Mouse (Mus musculus) intestine, embryonic 15.5 days (tissue): ENCODE results near the gene Olfr1364. TPM values are rescaled to one million over a fixed set of nuclear protein-coding genes. Genes with fewer than 3 reads are reported as not detected.

Experiments used
- ATAC-seq: fragments of 200-750 bp; cut with Nextera tagmentation; 2 replicates; pipeline ENCODE4 v1.8.0; 2017; ENCODE audit warnings: moderate TSS enrichment, moderate library complexity
- H3K27ac ChIP-seq: fragments of 300-500 bp; sonication (generic); 2 replicates; pipeline ENCODE4 v1.5.1; 2015; ENCODE audit warnings: mild to moderate bottlenecking, inconsistent platforms
- H3K27me3 ChIP-seq: fragments of 300-500 bp; sonication (generic); replicated peaks from 2 replicates; pipeline ENCODE4 v1.6.1; 2015; ENCODE audit warnings: inconsistent platforms
- H3K36me3 ChIP-seq: fragments of 300-500 bp; sonication (generic); 2 replicates; pipeline ENCODE4 v1.6.1; 2015; ENCODE audit warnings: inconsistent platforms
- H3K4me1 ChIP-seq: fragments of 300-500 bp; sonication (generic); replicated peaks from 2 replicates; pipeline ENCODE4 v1.6.1; 2015; ENCODE audit warnings: inconsistent platforms
- H3K4me2 ChIP-seq: fragments of 300-500 bp; sonication (generic); replicated peaks from 2 replicates; pipeline ENCODE4 v1.6.1; 2015; ENCODE audit warnings: mild to moderate bottlenecking, inconsistent platforms
- H3K4me3 ChIP-seq: fragments of 300-500 bp; sonication (generic); replicated peaks from 2 replicates; pipeline ENCODE4 v1.5.1; 2015; ENCODE audit warnings: inconsistent platforms
- H3K9ac ChIP-seq: fragments of 300-500 bp; sonication (generic); 2 replicates; pipeline ENCODE4 v1.6.1; 2015; ENCODE audit warnings: inconsistent platforms
- H3K9me3 ChIP-seq: fragments of 300-500 bp; sonication (generic); 2 replicates; pipeline ENCODE4 v1.6.1; 2016; ENCODE audit warnings: inconsistent platforms
- WGBS: fragments of 180-500 bp; shearing (Covaris S2); methylation state at CpG from one replicate; pipeline ENCODE4 v1.1.7; 2015; 5-methylcytosine and 5-hydroxymethylcytosine counted together
- polyA plus RNA-seq: library from polyadenylated mRNA; unstranded; fragments of >200 nt; fragmentation: Nextera tagmentation; extraction: Ambion mirVana; gene quantifications from 2 replicates; pipeline ENCODE4 v1.2.1, GENCODE M21; 2015

Olfr1364 gene
- not detected in 2 replicates for polyA plus RNA-seq

DNA sequence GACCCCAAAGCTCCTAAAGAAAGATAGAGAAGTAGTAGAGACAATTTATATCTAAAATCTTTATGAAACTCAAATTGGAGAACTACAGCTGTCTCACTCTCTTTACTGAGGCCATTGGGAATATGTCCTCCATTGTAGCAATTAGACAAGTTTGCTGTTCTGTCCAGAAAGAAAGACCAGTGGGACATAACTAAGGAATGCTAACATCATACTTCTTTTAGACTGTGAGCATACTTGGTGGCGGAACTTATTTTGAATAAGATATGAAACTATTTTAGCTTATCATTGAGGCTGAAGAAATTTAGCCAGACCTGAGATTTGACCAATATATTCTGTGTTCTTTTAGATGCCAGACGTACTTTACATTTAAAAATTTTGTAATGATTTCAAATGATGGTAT is at the start of gene Olfr1364:
Gene Olfr1364 (minus strand): TSS at position 101 of the 400 bp plus-strand sequence.
- WGBS: 86% methylated on average over 2 of the region's 2 CpGs
- H3K27ac ChIP-seq: no peak within 1 kb of the TSS
- no peak within 1 kb of the TSS for H3K4me3 ChIP-seq
- ATAC-seq: no peak
- H3K36me3 ChIP-seq: no peaks in the 10 kb centered on the region
- no peak within 1 kb of the TSS for H3K4me2 ChIP-seq
- H3K9me3 ChIP-seq: no peaks in the 10 kb centered on the region
- no peaks in the 10 kb centered on the region for H3K4me1 ChIP-seq
- H3K27me3 ChIP-seq: no peaks in the 10 kb centered on the region
- no peak within 1 kb of the TSS for H3K9ac ChIP-seq

DNA sequence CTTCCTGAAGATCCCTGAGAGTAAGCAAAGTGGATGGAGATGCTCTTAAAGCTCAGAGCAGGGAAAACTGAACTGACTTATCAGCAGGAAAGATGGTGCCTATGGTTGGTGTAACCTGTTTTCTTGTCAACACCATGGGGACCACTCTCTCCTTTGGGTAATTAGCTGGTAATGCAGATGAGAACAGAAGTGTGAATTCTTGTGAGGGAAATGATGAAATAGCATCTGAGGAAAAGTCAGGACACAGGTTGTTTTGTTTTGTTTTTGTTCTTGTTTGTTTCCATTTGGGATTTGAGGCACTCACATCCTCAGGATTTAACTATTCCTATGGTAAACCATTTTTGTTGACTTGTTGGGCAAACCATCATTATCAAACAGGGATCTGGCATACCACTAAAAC is 32.4 kb upstream of the Olfr1364 start, which contains the start of gene Olfr1362:
Gene Olfr1362 (minus strand): TSS at position 101 of the 400 bp plus-strand sequence.
- Histone ChIP-seq H3K4me2 (no peak within 1 kb of the TSS), H3K27ac (no peak within 1 kb of the TSS), H3K27me3 (no peaks in the 10 kb centered on the region), H3K9ac (no peak within 1 kb of the TSS), H3K4me3 (no peak within 1 kb of the TSS), H3K4me1 (no peaks in the 10 kb centered on the region), H3K9me3 (no peaks in the 10 kb centered on the region), H3K36me3 (no peaks in the 10 kb centered on the region)
- no peak for ATAC-seq

DNA sequence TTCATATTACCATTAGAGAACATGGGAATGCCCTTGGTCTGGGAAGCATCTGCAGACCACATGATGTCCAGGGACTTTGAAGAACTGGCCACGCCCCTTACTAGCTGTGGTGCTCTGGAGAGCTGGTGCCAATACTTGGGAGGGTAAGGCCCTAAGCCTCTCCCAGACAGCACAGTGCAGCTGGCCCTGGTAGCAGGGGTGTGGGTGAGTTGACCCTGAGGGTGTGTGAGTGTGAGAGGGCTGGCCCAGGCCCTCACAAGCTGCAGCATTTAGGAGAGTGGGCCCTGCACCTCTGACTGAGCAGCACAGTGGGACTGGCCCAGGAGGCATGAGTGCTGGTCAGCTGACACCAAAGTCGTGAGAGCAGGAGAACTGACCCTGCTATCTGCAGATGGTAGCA is 10.1 kb upstream of the Olfr1364 start:
- no peak overlapping the region for H3K4me3 ChIP-seq
- no peaks in the 10 kb centered on the region for H3K36me3 ChIP-seq
- no peaks in the 10 kb centered on the region for H3K27me3 ChIP-seq
- H3K4me1 ChIP-seq: no peaks in the 10 kb centered on the region
- H3K4me2 ChIP-seq: no peak overlapping the region
- H3K27ac ChIP-seq: no peak overlapping the region
- ATAC-seq: no peak
- WGBS: 62% methylated on average over 2 of the region's 2 CpGs
- no peak overlapping the region for H3K9ac ChIP-seq
- no peaks in the 10 kb centered on the region for H3K9me3 ChIP-seq

DNA sequence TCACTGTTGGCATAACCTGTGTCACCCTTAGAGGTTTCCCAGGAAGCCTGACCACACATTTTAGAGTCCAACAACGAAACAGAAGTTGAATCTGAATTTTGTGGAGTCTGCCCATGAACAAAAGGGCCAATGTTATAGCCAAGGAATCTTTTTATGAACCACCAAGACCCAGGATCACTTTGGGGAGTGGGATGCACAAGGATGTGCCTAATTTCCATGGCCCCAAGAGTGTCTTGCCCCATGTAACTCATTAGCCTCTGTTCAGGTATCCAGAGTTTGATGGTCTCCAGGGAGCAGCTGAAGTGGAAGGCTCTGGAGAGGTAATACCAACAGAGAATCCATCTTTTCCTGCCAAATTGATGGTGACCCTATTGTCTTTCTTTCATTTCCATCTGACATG is 21.8 kb downstream of the Olfr1364 start, which contains the start of gene Olfr1535:
Gene Olfr1535 (minus strand): TSS at position 101 of the 400 bp plus-strand sequence.
- Histone ChIP-seq H3K4me1 (no peaks in the 10 kb centered on the region), H3K4me3 (no peak within 1 kb of the TSS), H3K27me3 (no peaks in the 10 kb centered on the region), H3K36me3 (no peaks in the 10 kb centered on the region), H3K27ac (no peak within 1 kb of the TSS), H3K9me3 (no peaks in the 10 kb centered on the region), H3K9ac (no peak within 1 kb of the TSS), H3K4me2 (no peak within 1 kb of the TSS)
- WGBS: 50% methylated on average over 1 of the region's 1 CpGs
- no peak for ATAC-seq

DNA sequence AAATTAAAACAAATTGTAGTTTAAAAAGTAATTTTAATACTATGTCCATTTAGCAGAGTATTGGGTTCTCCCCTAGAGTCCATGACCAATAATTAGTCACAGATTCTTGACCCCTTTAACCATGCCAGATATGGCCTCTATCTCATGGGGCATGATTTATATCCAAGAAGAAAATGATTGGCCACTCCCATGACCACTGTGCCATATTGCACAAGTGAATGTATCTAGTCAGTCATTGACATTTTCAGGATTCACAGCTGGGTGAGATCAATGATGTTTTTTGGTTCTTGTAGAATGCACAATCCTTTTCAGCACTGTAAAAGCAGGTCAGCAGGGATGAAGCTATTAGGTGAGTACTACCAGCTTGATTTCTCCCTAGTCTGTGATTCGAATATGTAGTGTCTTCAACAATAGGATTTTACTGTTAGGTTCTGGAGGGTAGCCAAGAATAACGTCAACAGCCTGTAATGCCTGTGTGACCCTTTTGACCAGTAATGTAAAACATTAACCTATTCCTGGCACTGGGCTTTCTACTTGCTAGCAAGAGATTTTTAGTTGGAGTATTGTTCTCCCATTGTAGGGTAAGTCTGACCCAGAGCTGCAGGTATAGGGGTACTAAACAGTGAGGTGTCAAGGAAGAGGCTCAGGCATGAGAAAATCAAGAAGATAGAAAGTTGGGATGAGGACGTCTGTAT is 31.0 kb downstream of the Olfr1364 start:
- Histone ChIP-seq H3K4me1 (no peaks in the 10 kb centered on the region), H3K27ac (no peak overlapping the region), H3K4me3 (no peak overlapping the region), H3K27me3 (no peaks in the 10 kb centered on the region), H3K4me2 (no peak overlapping the region), H3K36me3 (no peaks in the 10 kb centered on the region), H3K9me3 (no peaks in the 10 kb centered on the region), H3K9ac (no peak overlapping the region)
- ATAC-seq: no peak
- WGBS: 44% methylated on average over 3 of the region's 3 CpGs

DNA sequence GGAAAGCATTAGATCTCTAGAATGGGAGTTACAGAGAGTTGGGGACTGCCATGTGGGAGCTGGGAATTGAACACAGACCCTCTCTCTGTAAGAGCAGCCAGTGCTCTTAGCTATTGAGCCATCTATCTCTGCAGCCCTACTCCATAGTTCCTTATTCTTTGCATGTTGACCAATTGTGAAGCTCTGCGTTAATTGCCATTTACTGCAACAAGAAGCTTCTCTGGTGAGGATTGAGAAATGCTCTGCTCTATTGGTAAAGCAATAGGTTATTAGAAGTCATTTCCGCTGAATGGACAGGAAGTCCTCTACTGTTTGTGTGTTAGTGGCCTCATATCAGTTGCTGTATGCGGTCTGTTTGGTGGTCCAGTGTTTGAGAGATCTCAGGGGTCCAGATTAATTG is 32.1 kb downstream of the Olfr1364 start:
- no peak for ATAC-seq
- H3K36me3 ChIP-seq: no peaks in the 10 kb centered on the region
- whole genome bisulfite sequencing: 86% methylated on average over 3 of the region's 3 CpGs
- no peaks in the 10 kb centered on the region for H3K9me3 ChIP-seq
- no peak overlapping the region for H3K27ac ChIP-seq
- no peaks in the 10 kb centered on the region for H3K27me3 ChIP-seq
- no peak overlapping the region for H3K4me3 ChIP-seq
- no peaks in the 10 kb centered on the region for H3K4me1 ChIP-seq
- no peak overlapping the region for H3K4me2 ChIP-seq
- no peak overlapping the region for H3K9ac ChIP-seq

DNA sequence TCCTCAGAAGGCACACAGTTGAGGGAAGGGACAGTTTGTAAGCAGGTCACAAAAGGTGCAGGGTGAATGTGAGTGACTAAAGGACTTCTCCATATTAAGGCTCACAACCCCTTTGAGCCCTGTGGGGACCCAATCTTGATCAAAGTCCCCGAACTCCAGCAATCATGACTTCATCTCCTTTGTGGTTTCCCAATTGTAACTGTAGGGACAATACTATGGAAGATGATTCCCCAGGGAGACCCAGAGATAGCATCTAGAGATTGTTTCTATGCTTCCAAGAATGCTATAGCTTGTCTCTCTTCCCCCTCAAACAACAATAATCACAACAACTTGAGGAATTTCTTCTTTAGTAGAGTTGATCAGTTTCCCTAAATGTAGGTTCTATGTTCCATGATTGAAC is 38.9 kb downstream of the Olfr1364 start, which contains the start of gene Olfr1366:
Gene Olfr1366 (minus strand): TSS at position 101 of the 400 bp plus-strand sequence.
- no peak within 1 kb of the TSS for H3K27ac ChIP-seq
- whole genome bisulfite sequencing: 68% methylated on average over 1 of the region's 1 CpGs
- H3K9ac ChIP-seq: no peak within 1 kb of the TSS
- no peak within 1 kb of the TSS for H3K4me2 ChIP-seq
- no peaks in the 10 kb centered on the region for H3K27me3 ChIP-seq
- H3K36me3 ChIP-seq: no peaks in the 10 kb centered on the region
- H3K9me3 ChIP-seq: no peaks in the 10 kb centered on the region
- H3K4me3 ChIP-seq: no peak within 1 kb of the TSS
- no peaks in the 10 kb centered on the region for H3K4me1 ChIP-seq
- ATAC-seq: no peak

DNA sequence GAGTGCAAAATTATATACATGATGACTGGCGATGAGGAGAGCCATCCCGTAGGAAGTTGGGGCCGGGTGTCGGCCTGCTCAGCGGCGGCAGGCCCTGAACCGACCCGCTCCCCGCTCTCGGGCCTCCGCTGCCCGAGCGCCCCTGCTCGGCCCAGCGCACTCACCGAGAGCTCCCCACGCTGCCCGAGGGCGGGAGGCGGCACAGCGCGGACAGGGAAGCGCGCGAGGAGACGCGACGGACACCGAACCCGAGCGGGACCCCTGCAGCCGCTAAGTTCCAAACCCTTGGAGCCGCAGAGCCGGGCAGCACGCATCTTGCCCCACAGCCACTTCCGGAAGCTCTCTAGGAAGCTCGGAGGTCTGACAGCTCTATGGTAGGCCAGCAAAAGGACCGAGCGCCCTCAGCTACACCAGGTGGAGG is 50.8 kb downstream of the Olfr1364 start, which contains the start of gene Zkscan8:
Gene Zkscan8 (minus strand): TSS at position 340 of the 421 bp plus-strand sequence.
- WGBS: under 1% methylated on average over 39 of the region's 39 CpGs
- peak within 1 kb of the TSS; percentile 94 for H3K4me3 ChIP-seq

DNA sequence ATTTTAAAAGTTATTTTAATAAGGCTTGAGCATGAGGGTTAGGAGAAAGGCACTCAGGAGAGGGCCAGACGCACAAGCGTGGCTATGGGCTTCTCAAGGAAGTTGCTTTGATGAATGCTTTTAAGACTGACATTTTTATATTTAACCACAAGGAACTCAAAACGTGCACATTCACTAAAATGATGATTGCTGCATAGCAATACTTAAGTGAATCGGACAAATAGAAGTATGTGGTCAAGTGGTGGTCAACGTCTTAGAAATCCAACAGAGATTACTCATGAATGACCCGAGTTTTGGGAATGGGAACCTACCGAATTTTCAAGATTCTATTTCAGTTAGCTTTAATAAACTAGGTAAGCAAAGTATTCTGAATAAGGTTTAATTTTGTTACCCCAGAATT is 51.4 kb downstream of the Olfr1364 start:
- Histone ChIP-seq H3K4me1 (no peaks in the 10 kb centered on the region), H3K9ac (no peak overlapping the region), H3K4me3 (no peak overlapping the region), H3K27ac (no peak overlapping the region), H3K27me3 (no peaks in the 10 kb centered on the region), H3K4me2 (peak overlapping the region; percentile 52), H3K36me3 (0 out of 2 replicates have a peak, but pooled peaks cover 6% of the 10 kb centered on the region), H3K9me3 (no peaks in the 10 kb centered on the region)
- WGBS: 39% methylated on average over 7 of the region's 7 CpGs
- no peak for ATAC-seq

More for the DNA sequence above, 50.8 kb downstream of the Olfr1364 start, which contains the start of gene Zkscan8:
- no peaks in the 10 kb centered on the region for H3K9me3 ChIP-seq
- H3K4me1 ChIP-seq: no peaks in the 10 kb centered on the region
- ATAC-seq: peak; percentile 100
- no peaks in the 10 kb centered on the region for H3K27me3 ChIP-seq
- H3K27ac ChIP-seq: peak within 1 kb of the TSS; percentile 94
- H3K36me3 ChIP-seq: 0 out of 2 replicates have a peak, but pooled peaks cover 5% of the 10 kb centered on the region
- peak within 1 kb of the TSS; percentile 79 for H3K4me2 ChIP-seq
- H3K9ac ChIP-seq: peak within 1 kb of the TSS; percentile 98

Other genes with a start within 250 kb of the Olfr1364 start
- gene Olfr1367, start 234.8 kb downstream of the Olfr1364 start, polyA plus RNA-seq: not detected in 2 replicates
- 8.6 and 8.7 TPM in 2 replicates for gene Zscan12, start 218.9 kb downstream of the Olfr1364 start, polyA plus RNA-seq
- 66.9 and 71.5 TPM in 2 replicates for gene Zkscan3, start 179.0 kb downstream of the Olfr1364 start, polyA plus RNA-seq
- gene Pgbd1, start 140.7 kb downstream of the Olfr1364 start, polyA plus RNA-seq: 2.2 and 2.3 TPM in 2 replicates
- 26.5 and 27.2 TPM in 2 replicates for gene Zscan26, start 128.0 kb downstream of the Olfr1364 start, polyA plus RNA-seq
- gene Nkapl, start 113.2 kb downstream of the Olfr1364 start, polyA plus RNA-seq: 2.2 and 2.9 TPM in 2 replicates
- 2.6 and 2.8 TPM in 2 replicates for gene Zkscan4, start 102.9 kb downstream of the Olfr1364 start, polyA plus RNA-seq
- not detected in 2 replicates for gene Gm10065, start 102.3 kb downstream of the Olfr1364 start, polyA plus RNA-seq
- gene AK157302, start 86.5 kb downstream of the Olfr1364 start, polyA plus RNA-seq: 0.40 and 0.56 TPM in 2 replicates
- 12.6 and 13.1 TPM in 2 replicates for gene Gm11273, start 80.3 kb downstream of the Olfr1364 start, polyA plus RNA-seq
- gene Zkscan8, start 50.6 kb downstream of the Olfr1364 start, polyA plus RNA-seq: 3.6 and 5.5 TPM in 2 replicates
- gene Olfr1366, start 39.0 kb downstream of the Olfr1364 start, polyA plus RNA-seq: 0.09 and 0.18 TPM in 2 replicates
- gene Olfr1535, start 21.9 kb downstream of the Olfr1364 start, polyA plus RNA-seq: not detected in 2 replicates
- gene Olfr1362, start 32.3 kb upstream of the Olfr1364 start, polyA plus RNA-seq: not detected in 2 replicates
- not detected in 2 replicates for gene Olfr11, start 60.8 kb upstream of the Olfr1364 start, polyA plus RNA-seq
- gene Olfr1361, start 81.6 kb upstream of the Olfr1364 start, polyA plus RNA-seq: not detected in 2 replicates
- gene Olfr1360, start 95.6 kb upstream of the Olfr1364 start, polyA plus RNA-seq: not detected in 2 replicates
- not detected in 2 replicates for gene Olfr1359, start 116.4 kb upstream of the Olfr1364 start, polyA plus RNA-seq
- gene Hist1h2bl, start 134.4 kb upstream of the Olfr1364 start, polyA plus RNA-seq: 1.4 and 4.3 TPM in 2 replicates
- 14.7 and 32.5 TPM in 2 replicates for gene Hist1h2ai, start 134.7 kb upstream of the Olfr1364 start, polyA plus RNA-seq
- gene Hist1h3h, start 135.9 kb upstream of the Olfr1364 start, polyA plus RNA-seq: 5.4 and 13.1 TPM in 2 replicates
- 1.7 and 4.3 TPM in 2 replicates for gene Hist1h2bm, start 140.3 kb upstream of the Olfr1364 start, polyA plus RNA-seq
- gene Hist1h4j, start 153.3 kb upstream of the Olfr1364 start, polyA plus RNA-seq: 1.2 and 1.6 TPM in 2 replicates
- 1.7 and 2.8 TPM in 2 replicates for gene Hist1h4k, start 168.7 kb upstream of the Olfr1364 start, polyA plus RNA-seq
- 22.4 and 26.3 TPM in 2 replicates for gene Hist1h2ak, start 172.1 kb upstream of the Olfr1364 start, polyA plus RNA-seq
- gene Hist1h2bn, start 172.4 kb upstream of the Olfr1364 start, polyA plus RNA-seq: 3.0 and 5.9 TPM in 2 replicates
- gene Hist1h1b, start 198.9 kb upstream of the Olfr1364 start, polyA plus RNA-seq: 19.8 and 25.0 TPM in 2 replicates
- gene Hist1h3i, start 201.6 kb upstream of the Olfr1364 start, polyA plus RNA-seq: 89.5 and 101 TPM in 2 replicates
- gene Hist1h2an, start 205.5 kb upstream of the Olfr1364 start, polyA plus RNA-seq: 2.4 and 4.7 TPM in 2 replicates
- gene Hist1h2bp, start 205.7 kb upstream of the Olfr1364 start, polyA plus RNA-seq: 2.0 TPM in 2 replicates
- gene Hist1h2bq, start 228.4 kb upstream of the Olfr1364 start, polyA plus RNA-seq: 14.5 and 16.7 TPM in 2 replicates
- 1.7 TPM in 1 of 2 replicates, not detected in the other for gene Hist1h2ao, start 228.7 kb upstream of the Olfr1364 start, polyA plus RNA-seq
- gene Hist1h4m, start 230.0 kb upstream of the Olfr1364 start, polyA plus RNA-seq: not detected in 2 replicates